Mouse (Mus musculus) liver, embryonic 12.5 days (tissue): ENCODE data around the gene Adk. TPM values are rescaled to one million over a fixed set of nuclear protein-coding genes. Genes with fewer than 3 reads are reported as not detected.

Experiments used
- ATAC-seq: fragments of 200-750 bp; cut with Nextera tagmentation; 2 replicates; pipeline ENCODE4 v1.8.0; 2017; ENCODE audit warnings: moderate number of reproducible peaks, mild to moderate bottlenecking, moderate library complexity
- H3K27ac ChIP-seq: fragments of 300-500 bp; sonication (generic); 2 replicates; pipeline ENCODE4 v1.5.1; 2016; ENCODE audit warnings: mild to moderate bottlenecking
- H3K27me3 ChIP-seq: fragments of 300-500 bp; sonication (generic); replicated peaks from 2 replicates; pipeline ENCODE4 v1.6.1; 2016; ENCODE audit warnings: mild to moderate bottlenecking, moderate library complexity
- H3K36me3 ChIP-seq: fragments of 300-500 bp; sonication (generic); 2 replicates; pipeline ENCODE4 v1.6.1; 2016; ENCODE audit warnings: mild to moderate bottlenecking, moderate library complexity
- H3K4me1 ChIP-seq: fragments of 300-500 bp; sonication (generic); 2 replicates; pipeline ENCODE4 v1.6.1; 2016
- H3K4me2 ChIP-seq: fragments of 300-500 bp; sonication (generic); 2 replicates; pipeline ENCODE4 v1.6.1; 2016; ENCODE audit warnings: mild to moderate bottlenecking, moderate library complexity
- H3K4me3 ChIP-seq: fragments of 300-500 bp; sonication (generic); 2 replicates; pipeline ENCODE4 v1.5.1; 2016; ENCODE audit warnings: mild to moderate bottlenecking, moderate library complexity
- H3K9ac ChIP-seq: fragments of 300-500 bp; sonication (generic); 2 replicates; pipeline ENCODE4 v1.6.1; 2016; ENCODE audit warnings: mild to moderate bottlenecking, moderate library complexity
- H3K9me3 ChIP-seq: fragments of 300-500 bp; sonication (generic); replicated peaks from 2 replicates; pipeline ENCODE4 v1.6.1; 2016; ENCODE audit warnings: mild to moderate bottlenecking, moderate library complexity
- WGBS: fragments of 180-500 bp; shearing (Covaris S2); methylation state at CpG from one replicate; pipeline ENCODE4 v1.1.7; 2016; ENCODE audit not compliant: insufficient replicate concordance; 5-methylcytosine and 5-hydroxymethylcytosine counted together
- polyA plus RNA-seq: library from polyadenylated mRNA; unstranded; fragments of >200 nt; fragmentation: Nextera tagmentation; extraction: Ambion mirVana; gene quantifications from 2 replicates; pipeline ENCODE4 v1.2.1, GENCODE M21; 2016

Adk gene
- 195 and 206 TPM in 2 replicates for polyA plus RNA-seq

DNA sequence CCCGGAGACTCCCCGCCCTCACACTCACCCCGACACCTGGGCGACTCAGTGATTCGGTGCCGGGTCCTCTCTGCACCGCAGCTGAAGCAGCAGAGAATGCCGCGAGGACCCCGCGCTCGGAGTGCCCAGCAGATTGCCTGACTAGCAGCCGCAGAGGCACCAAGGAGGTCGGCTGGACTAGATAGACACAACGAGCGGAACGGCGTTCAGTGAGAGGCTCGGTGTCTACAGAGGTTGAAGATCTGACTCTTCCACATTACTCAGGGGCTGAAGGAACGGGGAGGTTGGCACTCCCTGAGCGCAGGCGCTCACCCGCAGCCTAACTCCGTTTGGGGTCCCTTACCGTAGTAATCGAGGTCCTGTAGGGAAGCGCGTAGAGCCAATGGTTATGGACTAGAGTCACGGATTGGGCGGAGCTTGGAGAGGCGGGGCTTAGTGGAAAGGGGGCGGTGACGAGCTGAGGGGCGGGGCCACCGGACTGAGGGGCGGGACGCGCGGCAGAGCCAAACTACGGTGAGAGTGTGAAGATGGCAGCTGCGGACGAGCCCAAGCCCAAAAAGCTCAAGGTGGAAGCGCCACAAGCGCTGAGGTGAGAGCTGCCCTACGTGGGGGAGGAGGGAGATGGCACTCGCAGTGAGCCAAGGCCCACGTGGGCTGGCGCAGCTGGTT, at the start of gene Adk, which contains the start of gene Ap3m1:
Gene Adk (plus strand): TSS at position 463 of the 669 bp plus-strand sequence.
Gene Ap3m1 (minus strand): TSS at position 397 of the 669 bp plus-strand sequence.
- Histone ChIP-seq H3K4me3 (peak within 1 kb of the TSS; percentile 93), H3K9ac (peak within 1 kb of the TSS; percentile 88), H3K4me1 (peaks cover 37% of the 10 kb centered on the region), H3K36me3 (peaks cover 19% of the 10 kb centered on the region), H3K27ac (peak within 1 kb of the TSS; percentile 91), H3K4me2 (peak within 1 kb of the TSS; percentile 89), H3K9me3 (peaks cover 6% of the 10 kb centered on the region; the same call in 1 of the 2 replicates), H3K27me3 (no peaks in the 10 kb centered on the region)
- ATAC-seq, result peak; percentile 97
- WGBS, result under 1% methylated on average over 48 of the region's 48 CpGs

DNA sequence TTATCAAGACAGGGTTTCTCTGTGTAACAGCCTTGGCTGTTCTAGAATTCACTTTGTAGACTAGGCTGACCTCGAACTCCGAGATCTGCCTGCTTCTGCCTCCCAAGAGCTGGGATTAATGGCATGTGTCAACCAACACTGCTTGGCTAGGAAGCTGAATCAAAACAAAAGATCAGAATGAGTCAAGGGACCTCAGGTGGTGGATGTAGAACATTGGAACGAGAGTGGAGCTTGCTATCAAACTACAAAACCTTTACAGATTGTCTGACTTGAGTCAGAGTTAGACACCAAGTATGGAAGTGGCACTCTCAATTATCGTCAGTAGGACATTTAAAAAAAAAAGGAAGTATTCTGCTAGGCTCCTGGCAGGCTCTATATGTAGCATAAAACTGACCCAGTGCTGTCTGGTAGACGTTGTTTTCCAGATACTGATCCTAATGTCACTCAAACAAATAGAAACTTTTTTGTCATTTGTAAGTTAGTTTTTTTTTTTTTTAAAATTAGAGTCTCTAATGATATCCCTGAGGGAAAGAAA, 38.5 kb upstream of the Adk start:
- H3K4me3 ChIP-seq, result no peak overlapping the region
- H3K9me3 ChIP-seq, result no peaks in the 10 kb centered on the region
- ATAC-seq, result no peak
- H3K36me3 ChIP-seq, result peaks cover 74% of the 10 kb centered on the region
- H3K4me2 ChIP-seq, result no peak overlapping the region
- H3K4me1 ChIP-seq, result no peaks in the 10 kb centered on the region
- no peaks in the 10 kb centered on the region for H3K27me3 ChIP-seq
- 69% methylated on average over 5 of the region's 5 CpGs for WGBS
- H3K27ac ChIP-seq, result no peak overlapping the region
- H3K9ac ChIP-seq, result no peak overlapping the region

DNA sequence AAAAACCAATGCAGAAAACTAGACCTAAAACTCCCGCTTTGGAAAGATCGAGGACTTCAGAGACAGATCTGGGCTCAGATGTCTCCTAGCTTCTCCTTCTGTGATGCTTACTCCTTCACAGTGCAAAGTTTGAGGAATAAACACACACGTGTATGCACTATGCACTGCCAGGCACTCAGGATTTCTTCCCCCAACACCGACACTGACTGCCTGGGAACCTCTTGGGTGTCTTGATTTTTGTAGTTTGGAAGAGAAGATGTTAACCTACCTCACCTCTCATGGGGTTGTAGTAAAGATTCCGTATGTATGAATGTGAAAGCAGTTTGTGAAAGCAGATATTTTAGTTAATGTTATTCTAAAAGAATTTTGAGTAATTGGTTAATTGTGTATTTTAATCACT, 34.5 kb upstream of the Adk start:
- H3K36me3 ChIP-seq, result peaks cover 86% of the 10 kb centered on the region

DNA sequence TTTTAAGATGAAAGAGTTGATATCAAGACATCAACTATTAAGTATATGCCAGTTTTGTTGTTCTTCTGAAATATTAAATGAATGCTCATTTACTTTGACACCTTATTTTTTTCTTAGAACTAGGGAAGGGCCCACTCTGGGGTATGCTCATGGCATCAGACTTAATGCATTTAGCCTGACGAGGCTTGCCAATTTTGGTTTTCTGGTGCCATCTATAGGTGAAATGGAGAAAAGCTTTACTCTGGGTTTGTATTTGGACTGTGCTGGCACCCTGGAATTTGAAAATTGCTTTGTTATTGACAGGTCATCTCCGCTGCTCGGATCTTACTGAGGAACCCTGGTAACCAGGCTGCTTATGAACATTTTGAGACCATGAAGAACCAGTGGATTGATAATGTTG, 33.4 kb upstream of the Adk start:
- Histone ChIP-seq H3K9ac (no peak overlapping the region), H3K27ac (no peak overlapping the region), H3K36me3 (peaks cover 88% of the 10 kb centered on the region), H3K4me3 (no peak overlapping the region), H3K4me2 (no peak overlapping the region), H3K4me1 (no peaks in the 10 kb centered on the region), H3K27me3 (no peaks in the 10 kb centered on the region), H3K9me3 (no peaks in the 10 kb centered on the region)
- 50% methylated on average over 3 of the region's 3 CpGs for WGBS
- ATAC-seq, result no peak

More for the DNA sequence above, 34.5 kb upstream of the Adk start:
- H3K4me2 ChIP-seq, result no peak overlapping the region
- no peaks in the 10 kb centered on the region for H3K27me3 ChIP-seq
- no peak overlapping the region for H3K27ac ChIP-seq
- no peaks in the 10 kb centered on the region for H3K9me3 ChIP-seq
- H3K4me3 ChIP-seq, result no peak overlapping the region
- 84% methylated on average over 5 of the region's 5 CpGs for WGBS
- no peaks in the 10 kb centered on the region for H3K4me1 ChIP-seq
- H3K9ac ChIP-seq, result no peak overlapping the region
- ATAC-seq, result no peak

DNA sequence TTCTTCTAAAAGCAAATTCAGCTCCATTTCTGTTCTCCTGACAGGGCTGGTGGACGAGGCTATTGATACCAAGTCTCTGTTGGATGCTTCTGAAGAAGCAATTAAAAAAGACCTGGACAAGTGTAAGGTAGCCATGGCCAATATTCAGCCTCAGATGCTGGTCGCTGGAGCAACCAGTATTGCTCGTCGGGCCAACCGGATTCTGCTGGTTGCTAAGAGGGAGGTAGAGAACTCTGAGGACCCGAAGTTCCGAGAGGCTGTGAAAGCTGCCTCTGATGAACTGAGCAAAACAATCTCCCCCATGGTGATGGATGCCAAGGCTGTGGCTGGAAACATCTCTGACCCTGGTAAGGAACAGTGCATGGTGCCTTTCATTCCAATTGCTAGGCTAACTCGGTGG, 31.9 kb upstream of the Adk start:
- H3K27me3 ChIP-seq, result no peaks in the 10 kb centered on the region
- peaks cover 92% of the 10 kb centered on the region for H3K36me3 ChIP-seq
- WGBS, result 85% methylated on average over 8 of the region's 8 CpGs
- ATAC-seq, result no peak
- H3K4me3 ChIP-seq, result no peak overlapping the region
- no peaks in the 10 kb centered on the region for H3K4me1 ChIP-seq
- H3K27ac ChIP-seq, result no peak overlapping the region
- no peak overlapping the region for H3K4me2 ChIP-seq
- no peaks in the 10 kb centered on the region for H3K9me3 ChIP-seq
- no peak overlapping the region for H3K9ac ChIP-seq

DNA sequence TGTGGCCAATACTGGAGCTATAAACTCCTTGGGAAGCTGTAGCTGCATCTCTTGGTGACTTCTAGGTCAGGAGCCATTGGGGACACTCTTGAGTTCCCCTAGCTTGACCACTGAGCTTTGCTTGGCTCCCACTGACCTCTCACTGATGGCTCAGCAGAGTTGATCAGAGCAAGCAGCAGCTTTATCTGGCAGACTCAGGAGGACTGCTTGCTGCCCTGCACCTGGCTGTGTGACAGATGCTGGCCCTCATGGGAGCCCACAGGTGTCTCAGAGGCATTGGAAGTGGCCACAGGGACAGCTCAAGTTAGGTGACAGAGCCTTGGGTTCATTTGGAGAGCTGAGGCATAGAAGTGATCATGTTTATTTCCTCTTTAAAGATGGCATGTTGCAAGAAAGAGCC, 24.8 kb upstream of the Adk start:
- no peak overlapping the region for H3K4me2 ChIP-seq
- no peaks in the 10 kb centered on the region for H3K9me3 ChIP-seq
- ATAC-seq, result no peak
- 0 out of 2 replicates have a peak, but pooled peaks cover 3% of the 10 kb centered on the region for H3K4me1 ChIP-seq
- no peak overlapping the region for H3K27ac ChIP-seq
- H3K27me3 ChIP-seq, result no peaks in the 10 kb centered on the region
- H3K4me3 ChIP-seq, result no peak overlapping the region
- H3K36me3 ChIP-seq, result peaks cover 97% of the 10 kb centered on the region
- H3K9ac ChIP-seq, result no peak overlapping the region

DNA sequence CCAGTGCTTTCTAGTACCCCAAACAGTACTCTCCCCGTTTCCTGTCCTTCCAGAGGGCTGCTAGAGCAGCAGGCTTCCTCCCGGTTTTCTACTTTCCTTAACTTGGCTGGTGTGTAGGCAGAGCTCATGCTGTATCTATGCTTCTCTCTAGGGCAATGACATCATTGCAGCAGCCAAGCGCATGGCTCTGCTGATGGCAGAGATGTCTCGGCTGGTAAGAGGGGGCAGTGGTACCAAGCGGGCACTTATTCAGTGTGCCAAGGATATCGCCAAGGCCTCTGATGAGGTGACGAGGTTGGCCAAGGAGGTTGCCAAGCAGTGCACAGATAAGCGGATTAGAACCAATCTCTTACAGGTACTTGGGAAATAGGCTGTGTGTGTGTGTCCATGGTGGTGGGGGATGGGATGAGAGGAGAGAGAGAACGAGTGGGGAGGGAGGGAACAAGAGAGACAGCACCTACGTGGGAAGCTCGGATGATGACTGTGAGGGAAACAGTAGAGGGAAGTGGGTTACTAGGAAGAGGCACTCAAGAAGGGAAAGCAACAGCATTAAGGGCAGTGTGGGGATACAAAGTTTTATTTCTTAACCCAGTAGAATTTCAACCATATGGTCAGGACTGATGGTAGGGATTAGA, 23.2 kb upstream of the Adk start:
- Histone ChIP-seq H3K36me3 (peaks cover 96% of the 10 kb centered on the region), H3K27ac (no peak overlapping the region), H3K4me3 (no peak overlapping the region), H3K4me1 (0 out of 2 replicates have a peak, but pooled peaks cover 3% of the 10 kb centered on the region), H3K9ac (no peak overlapping the region), H3K4me2 (no peak overlapping the region), H3K9me3 (no peaks in the 10 kb centered on the region), H3K27me3 (no peaks in the 10 kb centered on the region)
- 83% methylated on average over 11 of the region's 11 CpGs for WGBS
- no peak for ATAC-seq

DNA sequence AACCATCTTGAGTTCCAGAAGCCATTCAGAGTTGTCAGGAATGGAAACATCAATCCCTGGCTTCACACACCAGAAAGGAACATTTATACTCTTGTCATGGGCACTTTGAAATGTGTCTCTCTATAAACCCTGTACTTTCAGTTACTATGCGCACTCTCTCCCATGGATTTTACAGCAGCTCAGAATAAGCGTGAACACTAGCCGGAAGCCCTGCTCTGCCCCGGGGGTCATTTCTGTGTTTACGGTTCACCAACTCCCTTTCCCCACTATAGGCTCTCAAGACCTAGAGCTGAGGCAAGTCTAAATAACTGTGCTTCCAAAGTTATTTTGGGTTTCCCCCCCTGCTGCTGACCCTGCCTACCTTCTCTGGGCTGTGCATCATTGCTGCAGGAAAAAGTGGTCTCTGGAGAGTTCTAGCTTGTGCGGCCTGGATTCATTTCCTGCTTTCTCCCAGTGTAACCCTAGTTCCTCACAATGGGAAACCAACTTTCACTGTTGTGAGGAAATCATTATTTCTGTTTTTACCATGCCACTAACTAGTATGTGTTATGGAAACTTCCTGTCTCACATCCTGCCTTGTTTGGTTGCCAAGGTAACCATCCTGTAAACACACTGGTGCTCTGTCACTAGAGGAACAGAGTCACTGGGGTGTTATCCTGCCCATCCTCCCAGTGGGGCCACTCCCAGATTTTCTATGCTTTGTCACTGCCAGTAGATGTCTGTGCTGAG, 20.4 kb upstream of the Adk start:
- Histone ChIP-seq H3K27me3 (no peaks in the 10 kb centered on the region), H3K4me3 (no peak overlapping the region), H3K9ac (no peak overlapping the region), H3K4me1 (0 out of 2 replicates have a peak, but pooled peaks cover 3% of the 10 kb centered on the region), H3K27ac (peak overlapping the region; percentile 52; the same call in 1 of the 2 replicates), H3K9me3 (no peaks in the 10 kb centered on the region), H3K4me2 (no peak overlapping the region), H3K36me3 (peaks cover 91% of the 10 kb centered on the region)
- 85% methylated on average over 6 of the region's 6 CpGs for WGBS
- ATAC-seq, result peak; percentile 72

DNA sequence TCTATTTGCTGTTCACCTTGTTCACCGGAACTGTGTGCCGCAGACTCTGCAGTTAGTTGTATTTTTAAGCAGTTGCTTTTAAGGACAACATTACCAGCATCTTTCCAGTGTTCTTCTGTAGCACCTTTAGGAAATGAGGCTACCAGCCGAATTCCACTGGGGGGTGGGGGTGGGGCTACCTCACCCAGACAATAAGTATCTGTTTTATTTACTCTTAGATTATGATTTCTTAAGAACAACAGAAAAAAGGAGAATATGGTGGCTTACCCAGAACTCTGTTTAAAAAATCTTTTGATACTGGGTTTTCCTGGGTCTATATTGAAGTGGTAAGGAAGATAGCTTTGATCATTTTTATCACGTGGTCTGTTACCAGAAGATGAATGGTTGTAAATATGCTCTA, 18.1 kb upstream of the Adk start:
- no peak overlapping the region for H3K4me3 ChIP-seq
- 84% methylated on average over 4 of the region's 4 CpGs for WGBS
- H3K9ac ChIP-seq, result no peak overlapping the region
- no peak overlapping the region for H3K27ac ChIP-seq
- no peaks in the 10 kb centered on the region for H3K9me3 ChIP-seq
- ATAC-seq, result no peak
- H3K27me3 ChIP-seq, result no peaks in the 10 kb centered on the region
- peaks cover 88% of the 10 kb centered on the region for H3K36me3 ChIP-seq
- 0 out of 2 replicates have a peak, but pooled peaks cover 6% of the 10 kb centered on the region for H3K4me1 ChIP-seq
- H3K4me2 ChIP-seq, result no peak overlapping the region

DNA sequence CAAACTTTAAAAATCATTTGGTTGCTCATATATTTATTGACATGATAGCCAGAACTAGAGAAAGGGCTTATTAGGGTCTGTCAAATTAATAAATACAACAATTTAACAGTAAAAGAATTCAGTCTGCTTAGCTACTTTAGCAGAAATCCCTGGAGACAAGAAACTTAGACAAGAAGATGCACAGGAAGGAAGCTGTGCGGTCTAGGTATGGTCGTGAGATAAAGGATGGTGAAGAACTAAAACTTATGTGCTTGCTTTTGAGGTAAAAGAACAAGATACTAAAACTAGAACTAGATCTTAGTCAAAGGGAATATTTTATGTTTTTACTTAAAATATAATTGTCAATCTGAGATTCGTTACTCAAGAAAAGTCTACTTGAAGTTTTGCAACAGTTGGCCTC, 17.6 kb upstream of the Adk start:
- no peaks in the 10 kb centered on the region for H3K9me3 ChIP-seq
- H3K4me2 ChIP-seq, result no peak overlapping the region
- no peak for ATAC-seq
- no peak overlapping the region for H3K27ac ChIP-seq
- H3K9ac ChIP-seq, result no peak overlapping the region
- H3K27me3 ChIP-seq, result no peaks in the 10 kb centered on the region
- 77% methylated on average over 3 of the region's 3 CpGs for WGBS
- peaks cover 88% of the 10 kb centered on the region for H3K36me3 ChIP-seq
- 0 out of 2 replicates have a peak, but pooled peaks cover 6% of the 10 kb centered on the region for H3K4me1 ChIP-seq
- H3K4me3 ChIP-seq, result no peak overlapping the region

DNA sequence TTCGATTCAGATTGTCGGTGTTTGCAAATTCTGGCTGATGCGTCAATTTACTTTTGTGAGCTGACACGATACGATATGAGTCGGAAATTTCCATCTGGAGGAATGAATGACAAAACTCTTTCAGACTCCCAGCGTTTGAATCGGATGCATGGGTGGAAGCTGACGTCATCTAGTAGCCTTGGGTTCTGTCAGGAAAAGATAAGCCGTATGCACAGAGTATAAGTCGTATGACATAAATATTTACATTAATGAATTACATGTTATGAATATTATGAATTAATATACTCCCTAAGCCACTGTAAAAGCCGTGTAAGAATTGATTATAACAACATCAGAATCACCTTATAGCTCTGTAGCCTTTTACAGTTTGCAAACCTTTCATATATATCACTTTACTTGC, 13.3 kb upstream of the Adk start:
- Histone ChIP-seq H3K36me3 (peaks cover 63% of the 10 kb centered on the region), H3K9me3 (no peaks in the 10 kb centered on the region), H3K4me2 (no peak overlapping the region), H3K27ac (no peak overlapping the region), H3K4me1 (peaks cover 11% of the 10 kb centered on the region; the same call in 1 of the 2 replicates), H3K9ac (no peak overlapping the region), H3K4me3 (no peak overlapping the region), H3K27me3 (no peaks in the 10 kb centered on the region)
- peak; percentile 61; the same call in 1 of the 2 replicates for ATAC-seq
- WGBS, result 68% methylated on average over 12 of the region's 12 CpGs

DNA sequence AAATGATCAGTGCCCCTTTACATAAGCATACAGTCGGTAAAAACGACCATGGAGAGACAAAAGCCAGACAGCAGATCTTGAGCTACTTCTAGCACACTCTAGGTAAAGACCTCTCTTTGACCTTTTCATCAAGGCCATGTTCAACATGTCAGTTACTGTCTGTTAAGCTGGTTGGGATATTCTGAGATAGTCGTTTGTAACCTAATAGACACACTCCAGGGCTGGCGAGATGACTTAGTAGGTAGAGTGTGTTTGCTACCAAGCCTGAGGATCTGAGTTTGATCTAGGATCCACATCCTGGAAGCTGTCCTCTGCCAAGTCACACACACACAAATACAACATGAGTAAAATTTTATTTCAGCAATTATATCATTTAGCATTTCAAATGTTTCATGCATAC, 12.8 kb upstream of the Adk start:
- 80% methylated on average over 4 of the region's 4 CpGs for WGBS
- no peak overlapping the region for H3K9ac ChIP-seq
- H3K27ac ChIP-seq, result no peak overlapping the region
- ATAC-seq, result no peak
- H3K27me3 ChIP-seq, result no peaks in the 10 kb centered on the region
- H3K36me3 ChIP-seq, result peaks cover 62% of the 10 kb centered on the region
- H3K4me1 ChIP-seq, result peaks cover 11% of the 10 kb centered on the region; the same call in 1 of the 2 replicates
- no peak overlapping the region for H3K4me3 ChIP-seq
- no peaks in the 10 kb centered on the region for H3K9me3 ChIP-seq
- no peak overlapping the region for H3K4me2 ChIP-seq
